Mouse (Mus musculus): ENCODE data around the gene Lyrm4.
"Not testable (repeated sequence)": the region's sequence is repeated elsewhere in the genome, so short reads cannot be mapped to it uniquely, and the experiment has no call there.

DNA sequence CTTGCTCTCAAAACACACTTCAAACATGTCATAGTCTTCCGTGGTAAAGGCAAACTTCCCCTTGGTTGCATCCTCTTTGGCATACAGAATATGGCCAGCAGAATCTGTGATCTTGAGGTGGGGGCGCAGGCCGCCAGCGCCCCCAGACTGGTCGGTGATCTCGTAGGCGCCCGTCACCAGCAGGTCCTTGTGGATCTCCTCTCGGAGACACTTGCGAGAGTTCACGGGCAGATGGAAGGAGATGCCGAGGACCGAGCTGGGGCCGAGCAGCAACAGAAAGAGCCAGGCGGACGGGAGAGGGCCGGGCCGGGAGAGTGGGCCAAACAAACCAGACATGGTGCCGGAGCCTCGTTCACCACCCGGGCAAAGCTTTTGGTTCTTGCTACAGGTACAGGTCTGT lies 126.1 kb downstream of the Lyrm4 start:
- TF ChIP-seq POLR2AphosphoS5 (IDR thresholded peaks at IDR 0.05; ENCODE audit: borderline replicate concordance, low read depth, low read length); POLR2A (IDR thresholded peaks at IDR 0.05; ENCODE audit: control insufficient read depth in 1 of 2, insufficient read depth in 1 of 2, low read depth in 1 of 2, low read length in 2 of 2, poor library complexity in 1 of 2); TAL1 (IDR thresholded peaks at IDR 0.05; ENCODE audit: low read length); GABPA (IDR thresholded peaks at IDR 0.05; ENCODE audit: low read depth, low read length); CHD1 (IDR thresholded peaks at IDR 0.05; ENCODE audit: low read depth, low read length); TBP (IDR thresholded peaks at IDR 0.05; ENCODE audit: low read depth, low read length); HCFC1 (IDR thresholded peaks at IDR 0.05; ENCODE audit: low read depth, low read length); CTCF (IDR thresholded peaks at IDR 0.05 in 2 of 3, conservative IDR thresholded peaks at IDR 0.05 in 1 of 3; ENCODE audit: control insufficient read depth in 1 of 3, insufficient read depth in 1 of 3, low read depth in 2 of 3, low read length in 3 of 3, poor library complexity in 1 of 3, severe bottlenecking in 1 of 3); POLR2AphosphoS2 (IDR thresholded peaks at IDR 0.05; ENCODE audit: low read length): not testable (repeated sequence)
